Mouse (Mus musculus): Measurements from ENCODE around the gene Lysmd2.

- TF ChIP-seq USF1 (IDR thresholded peaks at IDR 0.05; ENCODE audit: low read depth, low read length) (no peak), CTCF (IDR thresholded peaks at IDR 0.05 in 2 of 3, conservative IDR thresholded peaks at IDR 0.05 in 1 of 3; ENCODE audit: control insufficient read depth in 1 of 3, insufficient read depth in 1 of 3, low read depth in 2 of 3, low read length in 3 of 3, poor library complexity in 1 of 3, severe bottlenecking in 1 of 3) (no peak), ETS1 (IDR thresholded peaks at IDR 0.05; ENCODE audit: low read depth, low read length) (no peak), EP300 (IDR thresholded peaks at IDR 0.05; ENCODE audit: low read depth in 1 of 2, low read length in 2 of 2) (no peak), MAZ (IDR thresholded peaks at IDR 0.05; ENCODE audit: low read depth, low read length) (no peak)
These were observed 6.6 kb downstream of the Lysmd2 start for GRCm38 (mm10) chr9:75632111-75632510.

All from MEL (cell line).